Mouse (Mus musculus) embryonic stem cell, embryonic (primary cell): Measurements from ENCODE around the gene Tymp.

Experiments used
- CTCF ChIA-PET, 4 experiments: fragments of 300-600 bp in 2 of 4; fragments of 350-600 bp in 2 of 4; sonication (Branson Sonifier 250); formaldehyde crosslinking; loops; one replicate each; lab custom pipeline; 2022; ENCODE audit warnings: inconsistent platforms in 2 of 4; lab: Charles Lee
- POLR2A ChIA-PET, 4 experiments: fragments of 300-600 bp in 2 of 4; fragments of 350-600 bp in 2 of 4; sonication (Branson Sonifier 250); formaldehyde crosslinking; loops; one replicate each; lab custom pipeline; 2022; ENCODE audit warnings: antibody characterized with exemption in 4 of 4, inconsistent platforms in 1 of 4; lab: Charles Lee

Tymp gene

DNA sequence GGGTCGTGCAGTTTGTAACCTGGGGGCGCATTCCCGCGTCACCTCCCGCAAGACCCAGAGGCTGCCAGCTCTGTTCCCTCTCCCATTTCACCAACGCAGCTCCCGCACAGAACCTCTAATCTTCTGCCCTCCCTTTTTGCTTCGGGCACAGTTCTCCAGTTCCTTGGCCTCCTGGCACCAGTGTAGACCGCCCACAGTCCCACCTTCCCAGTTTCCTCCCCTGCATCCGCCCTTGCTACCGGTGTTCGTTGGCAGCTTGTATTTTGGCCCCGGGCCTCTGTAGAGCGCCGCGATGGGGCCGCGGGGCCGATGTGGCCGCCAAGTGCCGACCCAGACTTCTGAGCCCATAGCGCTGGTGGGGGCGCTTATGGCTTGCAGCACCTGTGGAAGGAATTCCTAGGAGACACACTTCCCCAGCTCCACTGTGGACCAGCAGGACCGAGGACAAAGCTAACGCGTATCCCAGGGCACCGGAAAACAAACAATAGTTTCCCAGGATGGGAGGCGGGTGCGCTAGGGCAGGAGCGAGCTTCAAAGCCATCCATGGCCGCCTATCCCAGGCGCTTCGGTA is 2.1 kb upstream of the Tymp start, which contains the start of gene Odf3b:
Gene Odf3b, minus strand, starts transcription at position 452 of the 571 bp plus-strand sequence.
- CTCF ChIA-PET: interaction anchor here in 3 of 4 experiments (0.5 to 1.4 kb wide), 6 partner anchors 8 to 172 kb away, joined by 3 to 5 read pairs (median 4); partner anchors contain the start of gene Chkb (in 1 of the 3)
- POLR2A ChIA-PET: interaction anchor here in 3 of 4 experiments (0.6 to 14.1 kb wide), 25 partner anchors 8 to 168 kb away, joined by 3 to 248 read pairs (median 4); partner anchors contain the start of genes Adm2 (in 2 of the 3), C730034F03Rik (in 2 of the 3), Chkb (in 2 of the 3) and Cpt1b (in 2 of the 3)

DNA sequence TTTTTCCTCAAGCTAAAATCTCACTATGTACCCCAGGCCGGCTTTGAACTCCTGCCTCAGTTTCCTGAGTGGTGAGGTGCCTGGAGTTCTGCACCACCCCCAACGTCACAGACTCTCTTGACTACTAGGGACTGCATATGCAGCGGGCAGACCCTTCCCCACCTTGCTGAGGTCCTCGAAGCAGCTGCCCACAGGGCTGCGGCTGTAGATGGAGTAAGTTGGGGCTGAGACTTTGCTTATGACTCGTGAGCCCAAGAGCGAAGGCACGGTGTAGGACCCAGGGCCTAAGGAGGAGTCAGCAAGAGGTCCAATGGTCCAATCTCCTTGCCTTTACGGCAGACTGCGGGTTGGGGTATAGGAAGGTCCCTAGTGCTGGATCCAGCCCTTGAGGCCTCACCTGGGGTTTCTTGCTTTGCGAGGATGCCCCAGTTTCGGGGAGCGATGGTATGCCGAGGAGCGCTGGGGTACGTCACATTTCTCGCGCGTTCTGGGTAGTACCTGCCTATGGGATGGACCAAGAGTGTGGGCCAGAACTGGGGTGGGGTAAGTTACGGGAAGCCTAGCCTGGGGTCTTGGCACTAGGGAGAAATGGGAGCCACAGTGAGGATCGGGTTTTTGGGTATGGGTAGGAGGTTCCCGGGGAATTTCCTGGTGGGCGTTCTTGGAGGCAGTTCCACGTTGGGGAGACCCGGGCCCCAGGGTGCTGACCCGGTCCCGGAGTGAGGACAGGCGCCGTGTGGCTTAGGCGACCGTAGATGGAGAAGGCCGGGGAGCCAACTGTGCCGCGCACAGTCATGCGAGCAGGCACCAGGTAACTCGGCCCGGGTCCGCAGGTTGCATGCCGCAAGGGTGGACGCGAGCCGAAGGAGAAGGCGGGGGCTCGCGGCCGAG is 1.3 kb upstream of the Tymp start:
- ChIA-PET CTCF (interaction anchor here (0.5 to 1.1 kb wide), 6 partner anchors 10 to 229 kb away, joined by 3 to 4 read pairs (median 3); partner anchors contain the start of genes Chkb (in 1 of the 4) and Mapk11 (in 1 of the 4)), POLR2A (interaction anchor here in 3 of 4 experiments (0.6 to 14.1 kb wide), 27 partner anchors 7 to 167 kb away, joined by 3 to 248 read pairs (median 5); partner anchors contain the start of genes Adm2 (in 2 of the 3), C730034F03Rik (in 2 of the 3), Chkb (in 2 of the 3) and Cpt1b (in 2 of the 3))

DNA sequence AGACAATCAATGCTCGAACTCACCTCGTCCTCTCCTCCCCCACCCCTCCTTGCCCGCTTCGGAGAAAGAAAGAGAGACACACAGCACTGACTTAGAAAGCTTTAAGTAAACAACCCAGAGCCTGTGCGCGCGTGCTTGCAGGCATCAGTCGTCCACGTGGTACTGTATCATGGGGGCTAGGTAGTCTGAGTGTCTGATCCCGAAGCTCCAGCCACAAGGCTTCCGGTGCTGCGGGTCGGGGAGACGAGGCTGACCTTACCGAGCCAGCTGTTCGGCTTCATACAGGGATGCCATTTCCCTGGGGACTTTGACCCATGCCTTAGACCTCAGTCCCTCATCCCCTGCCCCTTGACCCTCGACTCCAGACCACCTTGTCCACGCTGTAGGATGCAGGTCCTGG is 523 bp upstream of the Tymp start:
- POLR2A ChIA-PET: interaction anchor here in 2 of 4 experiments (0.7 to 14.1 kb wide), 16 partner anchors 8 to 239 kb away, joined by 3 to 248 read pairs (median 5); partner anchors contain the start of genes C730034F03Rik (in 2 of the 2), Chkb (in 2 of the 2), Gm44502 (in 2 of the 2) and Arsa (in 1 of the 2)
- CTCF ChIA-PET: interaction anchor here in 1 of 4 experiments (0.6 kb wide), 2 partner anchors 14 to 66 kb away, joined by 3 to 4 read pairs; no protein-coding TSS in a partner anchor

DNA sequence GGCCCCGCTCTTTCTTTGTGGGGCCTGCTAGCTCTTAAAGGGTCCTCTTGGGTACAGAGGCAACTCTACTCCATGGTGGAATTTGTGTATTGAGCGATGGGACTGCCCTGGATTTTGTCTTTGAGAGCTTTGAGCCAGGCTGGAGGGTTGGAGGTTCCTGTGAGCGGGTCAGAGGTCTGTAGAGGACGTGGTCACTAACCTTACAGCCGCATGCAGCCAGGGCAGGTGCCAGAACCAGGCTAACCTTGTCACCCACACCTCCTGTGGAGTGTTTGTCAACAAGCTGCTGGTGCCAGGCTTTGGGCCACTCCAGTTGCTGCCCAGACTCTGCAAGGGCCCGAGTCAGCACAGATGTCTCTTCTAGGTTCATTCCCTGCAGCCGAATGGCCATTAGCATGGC is 799 bp downstream of the Tymp start:
- POLR2A ChIA-PET: interaction anchor here in 2 of 4 experiments (1.0 to 14.1 kb wide), 9 partner anchors 8 to 79 kb away, joined by 3 to 248 read pairs (median 6); partner anchors contain the start of genes Klhdc7b (in 2 of the 2), Lmf2 (in 2 of the 2), Ncaph2 (in 2 of the 2) and C730034F03Rik (in 1 of the 2)
- CTCF ChIA-PET: no interaction called here

DNA sequence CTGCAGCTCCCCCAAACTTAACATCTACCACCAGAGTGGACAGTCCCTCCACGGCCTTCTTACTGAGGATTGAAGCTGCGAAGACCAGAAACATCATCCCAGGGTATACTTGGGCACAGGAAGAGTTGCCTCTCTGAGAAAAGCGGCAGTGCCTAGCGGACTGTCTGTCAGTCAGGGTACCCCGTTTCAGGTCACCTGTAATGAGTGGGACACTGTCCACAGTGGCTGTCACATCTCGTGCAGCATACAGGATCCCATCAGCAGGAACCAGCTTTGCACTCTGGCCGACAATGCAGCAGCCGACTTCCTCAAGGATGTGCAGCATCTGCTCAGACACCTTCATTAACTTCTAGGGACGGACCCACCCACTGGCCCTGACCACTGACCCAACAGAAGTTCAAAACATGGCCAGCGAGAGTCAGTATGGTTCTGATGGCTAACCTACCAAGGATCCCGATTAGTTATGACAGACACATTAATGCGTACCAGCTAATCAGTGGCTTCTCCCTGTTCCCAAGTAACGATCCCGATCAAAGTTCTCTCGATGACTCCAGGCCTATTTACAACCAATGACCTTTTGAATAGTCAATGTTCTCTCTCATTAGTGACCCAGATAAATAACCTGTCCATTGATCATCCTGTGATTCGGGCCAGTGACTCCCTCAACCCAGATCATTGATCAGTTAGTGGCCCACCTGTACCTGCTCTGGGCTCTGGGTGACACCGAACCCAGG is 1.9 kb downstream of the Tymp start:
- POLR2A ChIA-PET: interaction anchor here in 3 of 4 experiments (1.0 to 14.1 kb wide), 12 partner anchors 10 to 539 kb away, joined by 3 to 248 read pairs (median 24); partner anchors contain the start of genes Lmf2 (in 2 of the 3), Ncaph2 (in 2 of the 3), Adm2 (in 1 of the 3) and C730034F03Rik (in 1 of the 3)

DNA sequence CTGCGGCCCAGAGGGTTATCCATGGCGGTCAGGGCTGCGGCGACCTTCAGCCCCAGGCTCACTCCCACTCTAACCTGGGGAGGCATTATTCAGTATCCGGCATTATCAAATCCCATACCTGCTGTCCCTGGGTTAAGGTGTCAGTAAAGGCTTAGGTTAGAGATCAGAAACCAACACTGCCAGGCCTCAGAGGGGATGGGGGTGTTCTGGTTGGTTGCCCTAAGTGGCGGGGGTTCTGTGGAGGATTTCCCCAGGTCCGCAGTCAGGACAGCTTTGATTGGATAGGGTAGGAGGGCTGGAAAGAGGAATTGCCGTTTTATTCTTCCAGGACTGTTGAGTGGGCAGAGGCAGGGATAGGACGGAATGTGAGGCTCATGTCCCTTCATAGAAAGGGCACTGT is 2.5 kb downstream of the Tymp start:
- ChIA-PET POLR2A (interaction anchor here (0.6 to 14.1 kb wide), 46 partner anchors 10 to 666 kb away, joined by 3 to 248 read pairs (median 4); partner anchors contain the start of genes Cpt1b (in 3 of the 4), Lmf2 (in 3 of the 4), Ncaph2 (in 3 of the 4) and C730034F03Rik (in 2 of the 4)), CTCF (interaction anchor here (0.6 to 3.1 kb wide), 47 partner anchors 10 to 508 kb away, joined by 3 to 30 read pairs (median 4); partner anchors contain the start of genes C730034F03Rik (in 3 of the 4), Chkb (in 3 of the 4), Gm44502 (in 3 of the 4) and Lmf2 (in 3 of the 4))

More for the DNA sequence above, 1.9 kb downstream of the Tymp start:
- CTCF ChIA-PET: interaction anchor here in 3 of 4 experiments (1.1 to 2.7 kb wide), 4 partner anchors 11 to 101 kb away, joined by 3 to 20 read pairs (median 10); no protein-coding TSS in a partner anchor

DNA sequence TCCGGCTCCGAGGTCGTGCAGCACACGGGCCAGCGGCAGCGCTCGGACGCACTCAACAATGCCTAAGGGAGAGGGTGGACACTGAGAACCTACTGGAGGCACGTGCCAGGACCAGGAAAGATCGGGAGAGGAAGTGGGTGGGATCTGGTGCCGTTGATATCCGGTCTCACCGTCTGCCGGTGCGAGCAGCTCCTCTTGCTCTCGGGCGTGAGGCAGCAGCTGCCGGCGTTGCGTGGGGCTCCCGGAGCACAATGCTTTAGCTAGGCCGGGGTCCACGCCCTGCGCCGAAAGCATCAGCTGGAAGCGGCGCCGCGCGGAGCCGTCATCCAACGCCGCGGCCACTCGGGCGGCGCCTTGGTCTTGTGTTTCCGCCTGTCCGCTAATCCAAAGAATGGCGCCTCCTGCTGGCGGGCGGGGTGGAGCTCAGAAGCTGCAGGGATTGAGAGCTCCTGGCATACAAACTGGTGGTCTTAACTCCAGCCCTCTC is 3.0 kb downstream of the Tymp start, which contains the start of gene Sco2:
Gene Sco2, minus strand, starts transcription at position 85 of the 487 bp plus-strand sequence.
- POLR2A ChIA-PET: interaction anchor here (0.6 to 14.1 kb wide), 55 partner anchors 9 to 665 kb away, joined by 3 to 248 read pairs (median 4); partner anchors contain the start of genes Cpt1b (in 3 of the 4), Lmf2 (in 3 of the 4), Ncaph2 (in 3 of the 4) and C730034F03Rik (in 2 of the 4)
- CTCF ChIA-PET: interaction anchor here (0.5 to 3.1 kb wide), 57 partner anchors 9 to 607 kb away, joined by 3 to 30 read pairs (median 4); partner anchors contain the start of genes C730034F03Rik (in 3 of the 4), Chkb (in 3 of the 4), Cpt1b (in 3 of the 4) and Gm44502 (in 3 of the 4)

DNA sequence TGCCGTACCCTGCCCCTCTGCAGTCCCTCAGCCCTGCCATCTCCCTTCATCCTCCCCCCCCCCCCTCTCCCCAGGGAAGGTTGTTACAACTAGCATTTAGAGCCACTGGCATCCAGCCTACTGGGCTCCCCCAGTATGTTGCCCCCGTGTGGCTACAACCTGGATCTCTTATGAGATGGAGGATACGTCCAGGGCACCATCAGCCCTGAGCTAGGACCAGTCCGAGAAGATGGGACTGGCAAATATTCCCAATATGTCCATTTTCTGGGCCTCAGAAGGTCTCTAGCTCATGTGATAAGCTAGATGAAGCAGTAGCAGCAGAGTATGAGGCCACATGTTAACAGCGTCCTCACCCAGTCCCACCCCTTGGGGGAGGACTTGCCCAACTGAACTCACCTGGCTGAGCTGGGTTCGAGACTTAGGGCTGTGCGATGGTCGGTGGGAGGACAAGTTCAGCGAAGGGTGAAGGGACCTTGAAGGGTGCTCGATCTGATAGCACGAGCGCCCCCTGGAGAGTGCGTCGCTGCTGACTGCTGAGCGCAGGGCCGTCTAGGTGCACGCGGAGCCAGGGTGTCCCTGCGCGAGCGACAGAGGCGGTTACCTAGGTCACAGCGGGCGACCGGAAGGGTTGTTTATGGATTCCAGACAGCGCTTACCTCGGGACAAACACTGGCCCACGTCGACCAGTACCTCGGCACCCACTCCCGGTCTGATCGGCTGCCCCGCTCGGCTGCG is 3.6 kb downstream of the Tymp start:
- POLR2A ChIA-PET: interaction anchor here (0.6 to 14.1 kb wide), 55 partner anchors 8 to 673 kb away, joined by 3 to 248 read pairs (median 4); partner anchors contain the start of genes Cpt1b (in 3 of the 4), Lmf2 (in 3 of the 4), Ncaph2 (in 3 of the 4) and Pim3 (in 3 of the 4)
- CTCF ChIA-PET: interaction anchor here (0.5 to 3.1 kb wide), 60 partner anchors 9 to 1517 kb away, joined by 3 to 30 read pairs (median 4); partner anchors contain the start of genes C730034F03Rik (in 3 of the 4), Chkb (in 3 of the 4), Cpt1b (in 3 of the 4) and Gm44502 (in 3 of the 4)

DNA sequence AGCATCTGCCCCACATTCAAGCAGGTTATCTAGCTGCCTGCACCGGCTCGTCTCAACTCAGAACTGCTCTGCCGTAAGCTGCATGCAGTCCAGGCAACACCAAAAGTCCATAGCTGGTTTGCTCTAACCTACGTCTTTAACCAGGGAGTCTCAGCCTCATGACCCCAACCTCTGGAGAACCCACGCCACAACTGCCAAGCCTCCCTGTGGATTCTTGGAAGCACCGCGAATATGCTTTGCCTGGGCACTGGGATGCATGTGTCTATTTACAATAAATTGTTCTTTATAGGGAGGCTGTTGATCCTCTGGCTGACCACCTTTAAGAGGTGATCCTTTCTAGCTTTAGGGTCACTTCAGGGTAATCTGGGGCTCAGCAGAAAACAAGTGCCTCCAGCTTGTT is 4.3 kb downstream of the Tymp start:
- ChIA-PET CTCF (interaction anchor here (0.6 to 3.1 kb wide), 17 partner anchors 8 to 1518 kb away, joined by 3 to 30 read pairs (median 6); partner anchors contain the start of genes Lmf2 (in 2 of the 4), Ncaph2 (in 2 of the 4), C730034F03Rik (in 1 of the 4) and Chkb (in 1 of the 4)), POLR2A (interaction anchor here (0.5 to 14.1 kb wide), 32 partner anchors 8 to 672 kb away, joined by 3 to 248 read pairs (median 6); partner anchors contain the start of genes Lmf2 (in 3 of the 4), Ncaph2 (in 3 of the 4), Klhdc7b (in 2 of the 4) and Pim3 (in 2 of the 4))

DNA sequence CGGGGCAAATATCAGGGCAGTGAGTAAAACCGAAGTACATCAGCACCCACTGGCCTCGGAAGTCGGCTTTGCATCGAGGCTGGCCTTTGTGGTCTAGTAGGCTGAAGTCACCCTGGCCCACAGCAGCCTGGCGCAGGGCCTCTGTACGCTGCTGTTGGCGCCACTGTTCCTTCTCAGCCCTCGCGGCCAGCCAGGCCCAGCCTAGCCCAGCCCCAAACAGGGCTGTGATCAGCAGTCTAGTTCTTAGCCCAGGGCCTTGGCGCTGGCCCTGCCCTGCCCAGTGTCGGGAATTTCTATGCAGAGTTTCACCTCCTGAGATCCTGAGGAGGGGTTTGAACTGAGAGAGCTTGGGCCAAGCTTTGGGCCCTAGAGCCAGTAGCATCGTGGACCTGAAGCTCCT is 4.8 kb downstream of the Tymp start:
- POLR2A ChIA-PET: interaction anchor here (0.5 to 14.1 kb wide), 32 partner anchors 8 to 510 kb away, joined by 3 to 248 read pairs (median 3); partner anchors contain the start of genes Lmf2 (in 3 of the 4), Ncaph2 (in 3 of the 4), C730034F03Rik (in 2 of the 4) and Gm44502 (in 2 of the 4)
- CTCF ChIA-PET: interaction anchor here (0.6 to 3.1 kb wide), 7 partner anchors 8 to 162 kb away, joined by 3 to 30 read pairs (median 15); partner anchors contain the start of genes Lmf2 (in 2 of the 4), Ncaph2 (in 2 of the 4), C730034F03Rik (in 1 of the 4) and Chkb (in 1 of the 4)

DNA sequence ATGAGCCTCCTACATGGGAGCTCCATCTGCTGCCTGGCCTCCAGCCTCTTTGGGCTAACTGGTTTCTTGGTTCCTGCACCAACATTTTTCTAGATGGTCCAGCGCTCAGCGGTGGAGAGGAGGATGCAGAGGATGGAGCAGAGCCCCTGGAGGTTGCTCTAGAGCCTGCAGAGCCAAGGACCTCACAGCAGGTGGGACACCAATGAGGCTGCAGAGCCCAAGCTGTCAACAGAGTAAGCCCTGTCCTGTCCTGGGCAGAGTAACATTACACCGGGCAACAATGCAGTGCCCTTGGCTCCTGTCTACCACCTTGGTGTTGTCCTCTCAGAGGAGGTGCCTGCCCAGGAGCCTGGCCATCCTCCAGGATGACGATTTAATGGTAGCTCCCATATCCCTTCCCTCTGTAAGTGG is 11.7 kb downstream of the Tymp start:
- ChIA-PET CTCF (interaction anchor here in 3 of 4 experiments (1.3 to 3.2 kb wide), 3 partner anchors 8 to 9 kb away, joined by 5 to 20 read pairs (median 15); partner anchors contain the start of gene Sco2 (in 3 of the 3)), POLR2A (interaction anchor here in 3 of 4 experiments (1.3 to 16.3 kb wide), 6 partner anchors 7 to 12 kb away, joined by 5 to 248 read pairs (median 12); partner anchors contain the start of genes Sco2 (in 3 of the 3), Lmf2 (in 2 of the 3), Ncaph2 (in 2 of the 3) and Odf3b (in 1 of the 3))

DNA sequence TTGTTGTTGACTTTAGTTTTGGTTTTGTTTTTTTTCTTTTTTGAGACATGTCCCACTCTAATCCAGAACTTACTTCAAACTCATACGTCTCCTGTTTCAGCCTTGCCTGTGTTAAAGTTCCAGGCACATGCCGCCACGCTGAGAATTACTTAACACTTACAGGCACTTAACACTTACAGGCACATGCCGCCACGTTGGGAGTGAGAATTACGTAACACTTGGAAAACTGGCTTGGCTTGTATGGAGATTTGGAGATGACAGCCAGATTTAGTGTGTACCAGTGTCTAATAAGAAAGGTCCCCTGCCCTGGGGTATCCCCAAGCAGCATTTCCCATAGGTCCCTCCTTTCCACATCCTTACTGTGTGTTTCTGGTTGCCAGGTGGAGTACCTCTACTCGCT is 13.8 kb downstream of the Tymp start:
- ChIA-PET POLR2A (interaction anchor here in 2 of 4 experiments (1.3 to 16.3 kb wide), 6 partner anchors 10 to 66 kb away, joined by 3 to 248 read pairs (median 6); partner anchors contain the start of genes Sco2 (in 2 of the 2), C730034F03Rik (in 1 of the 2), Chkb (in 1 of the 2) and Gm44502 (in 1 of the 2)), CTCF (interaction anchor here in 2 of 4 experiments (0.6 to 3.2 kb wide), 3 partner anchors 11 to 48 kb away, joined by 3 to 20 read pairs (median 15); partner anchors contain the start of gene Sco2 (in 2 of the 2))

DNA sequence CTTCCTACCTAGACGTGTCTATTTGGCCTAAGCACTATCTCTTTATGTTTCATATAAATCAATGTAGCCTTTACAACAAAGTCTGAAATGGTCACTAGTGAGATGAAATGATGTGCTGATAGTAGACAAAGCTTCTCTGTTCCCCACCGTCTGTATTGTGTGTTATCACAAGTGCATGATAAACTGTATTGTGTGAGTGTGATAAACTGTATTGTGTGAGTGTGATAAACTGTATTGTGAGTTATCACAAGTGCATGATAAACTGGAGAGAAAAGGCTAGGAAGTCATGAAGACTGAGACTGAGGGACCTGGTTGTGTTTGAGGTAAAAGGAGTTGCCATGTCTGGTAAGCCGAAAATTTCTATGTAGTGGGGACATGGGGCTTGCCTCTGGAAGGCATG is 18.1 kb downstream of the Tymp start:
- POLR2A ChIA-PET: interaction anchor here in 2 of 4 experiments (1.0 to 16.3 kb wide), 6 partner anchors 8 to 70 kb away, joined by 3 to 248 read pairs (median 4); partner anchors contain the start of genes Sco2 (in 2 of the 2), C730034F03Rik (in 1 of the 2), Gm44502 (in 1 of the 2) and Odf3b (in 1 of the 2)
- CTCF ChIA-PET: interaction anchor here in 2 of 4 experiments (0.5 to 4.5 kb wide), 4 partner anchors 14 to 584 kb away, joined by 3 to 30 read pairs (median 19); partner anchors contain the start of gene Sco2 (in 2 of the 2)
